Mouse (Mus musculus) midbrain, embryonic 10.5 days (tissue): ENCODE results near the gene Fxyd2. TPM values are rescaled to one million over a fixed set of nuclear protein-coding genes. Genes with fewer than 3 reads are reported as not detected.

ENCODE experiments used
- polyA plus RNA-seq: library from polyadenylated mRNA; unstranded; fragments of >200 nt; fragmentation: Nextera tagmentation; extraction: Ambion mirVana; gene quantifications from 2 replicates; pipeline ENCODE4 v1.2.1, GENCODE M21; 2016

Gene Fxyd2
- polyA plus RNA-seq, 1 experiment from 2014 or later = 0.83 TPM

Other genes starting within 250 kb of the Fxyd2 start
- not detected in 2 replicates for gene BC049352, start 217.7 kb upstream of the Fxyd2 start, polyA plus RNA-seq
- not detected in 2 replicates for gene Tmprss4, start 195.6 kb upstream of the Fxyd2 start, polyA plus RNA-seq
- gene Il10ra, start 130.5 kb upstream of the Fxyd2 start, polyA plus RNA-seq = 0.62 and 0.89 TPM in 2 replicates
- gene Tmprss13, start 80.6 kb upstream of the Fxyd2 start, polyA plus RNA-seq = 0.05 TPM in 1 of 2 replicates, not detected in the other
- 164 and 189 TPM in 2 replicates for gene Fxyd6, start 29.5 kb upstream of the Fxyd2 start, polyA plus RNA-seq
- gene Dscaml1, start 27.0 kb downstream of the Fxyd2 start, polyA plus RNA-seq = 0.23 and 0.66 TPM in 2 replicates